Mouse (Mus musculus): ENCODE measurements at regions not wholly inside any gene's neighbourhood (a gene's known extent, or its start where the extent isn't known, plus 50 kb on each side); places are given as distances from the start of the nearest gene placed in this dataset.

DNA sequence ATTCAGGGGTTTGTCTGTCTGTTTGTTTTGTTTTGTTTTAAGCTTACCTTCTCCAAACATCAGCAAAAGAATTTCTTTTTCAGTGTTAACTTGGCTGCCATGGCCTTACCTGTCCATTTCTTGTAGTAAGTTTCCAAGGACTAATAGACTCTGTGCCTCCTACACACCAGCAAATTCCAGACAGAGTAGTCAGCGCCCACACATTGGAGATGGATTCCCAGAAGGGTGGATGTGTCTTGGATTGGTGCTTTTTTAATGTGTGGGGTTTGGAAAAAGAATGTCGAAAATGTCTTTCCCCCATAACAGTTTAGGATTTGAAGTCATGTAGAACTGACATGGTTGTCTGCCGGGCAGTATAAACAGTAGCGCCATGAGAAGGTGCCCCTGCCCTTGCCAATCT is 338.1 kb upstream of the Sox9 start:
- no peak for TF ChIP-seq CTCF (IDR thresholded peaks at IDR 0.05; ENCODE audit: low read depth)
- TF ChIP-seq EP300 (IDR thresholded peaks at IDR 0.05; ENCODE audit: low read depth) = no peak
